Mouse (Mus musculus): ENCODE data around the gene Ctdspl2. TPM values are rescaled to one million over a fixed set of nuclear protein-coding genes. Genes with fewer than 3 reads are reported as not detected.

Gene Ctdspl2
- total RNA-seq, 2 experiments from 2014 or later: 38.1 to 43.8 TPM

- DNase-seq (ENCODE audit: low spot score in 2 of 2): no peak
Observed at GRCm38 (mm10) chr2:122043926-122044325, 88.1 kb downstream of the Ctdspl2 start.

DNA sequence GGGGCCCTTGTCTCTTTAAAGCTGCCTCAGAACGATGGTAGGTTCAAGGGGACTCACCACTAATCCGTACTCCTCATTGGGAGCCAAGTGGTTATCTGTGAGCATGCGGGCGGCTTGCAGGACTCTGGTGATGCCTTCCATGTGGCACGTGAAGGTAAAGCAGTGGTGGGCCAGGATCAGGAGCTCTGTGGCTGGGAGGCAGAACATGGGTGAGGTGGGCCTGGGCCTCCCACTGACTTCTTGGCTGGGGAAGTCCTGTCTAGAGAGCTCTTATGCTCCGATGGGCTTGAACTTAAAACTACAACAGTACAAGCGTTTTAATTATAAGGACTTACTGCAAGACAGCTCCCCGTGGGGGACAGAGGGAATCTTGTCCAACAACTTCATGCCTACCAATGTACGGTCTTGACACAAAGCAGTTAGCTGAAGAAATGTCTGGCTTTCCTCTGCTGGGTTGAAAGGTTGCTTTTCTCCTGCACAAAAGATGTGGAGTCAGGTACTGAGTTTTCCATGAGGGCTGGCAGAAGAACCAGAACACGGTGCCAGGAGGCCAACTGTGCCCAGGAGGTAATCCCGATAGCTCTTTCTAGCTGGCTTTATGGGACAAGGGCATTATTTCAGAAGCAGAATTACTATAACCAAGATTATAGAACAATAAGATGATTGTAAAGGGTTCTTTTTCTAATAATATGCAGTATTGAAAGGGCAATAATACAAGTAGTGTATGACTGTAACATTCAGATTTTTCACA lies 103.7 kb downstream of the Ctdspl2 start:
- DNase-seq (ENCODE audit: low spot score in 2 of 2): no peak

Small RNAs within 50 kb of the gene (microRNA-seq; reads per million reads assigned to microRNA genes)
- 0 reads per million in 2 experiments for gene Gm47314

Other genes with a start within 250 kb of the Ctdspl2 start
- gene Frmd5, start 148.9 kb upstream of the Ctdspl2 start, total RNA-seq (2021): 10 to 100 TPM; 36.9 to 38.8 TPM
- gene Casc4, start 89.0 kb upstream of the Ctdspl2 start, total RNA-seq (2021): 100 to 1,000 TPM; 132 to 156 TPM
- gene Mageb3, start 91 bp downstream of the Ctdspl2 start, total RNA-seq (2021): under 1 TPM; 0.16 to 0.43 TPM
- gene Eif3j1, start 72.5 kb downstream of the Ctdspl2 start, total RNA-seq (2021): 10 to 100 TPM; 22.7 TPM
- gene Spg11, start 162.4 kb downstream of the Ctdspl2 start, total RNA-seq (2021): 10 to 100 TPM; 18.6 to 20.1 TPM
- gene B2m, start 191.7 kb downstream of the Ctdspl2 start, total RNA-seq (2021): 10 to 100 TPM; 71.5 to 82.4 TPM
- gene Trim69, start 204.7 kb downstream of the Ctdspl2 start, total RNA-seq (2021): not detected
- not detected for gene Patl2, start 230.2 kb downstream of the Ctdspl2 start, total RNA-seq (2021)
- gene Terb2, start 230.3 kb downstream of the Ctdspl2 start, total RNA-seq (2021): not detected

Data from layer of hippocampus, postnatal 10 days (tissue).